Mouse (Mus musculus): ENCODE data around the gene Glyatl3. TPM values are rescaled to one million over a fixed set of nuclear protein-coding genes. Genes with fewer than 3 reads are reported as not detected.

The Glyatl3 gene
- not detected in 2 replicates for polyA plus RNA-seq (2012; rRNA removed)

GRCm38 (mm10) chr17:40914250-40914649, at the start of gene Glyatl3:
Gene Glyatl3, minus strand, starts transcription at chr17:40914350.

DNA sequence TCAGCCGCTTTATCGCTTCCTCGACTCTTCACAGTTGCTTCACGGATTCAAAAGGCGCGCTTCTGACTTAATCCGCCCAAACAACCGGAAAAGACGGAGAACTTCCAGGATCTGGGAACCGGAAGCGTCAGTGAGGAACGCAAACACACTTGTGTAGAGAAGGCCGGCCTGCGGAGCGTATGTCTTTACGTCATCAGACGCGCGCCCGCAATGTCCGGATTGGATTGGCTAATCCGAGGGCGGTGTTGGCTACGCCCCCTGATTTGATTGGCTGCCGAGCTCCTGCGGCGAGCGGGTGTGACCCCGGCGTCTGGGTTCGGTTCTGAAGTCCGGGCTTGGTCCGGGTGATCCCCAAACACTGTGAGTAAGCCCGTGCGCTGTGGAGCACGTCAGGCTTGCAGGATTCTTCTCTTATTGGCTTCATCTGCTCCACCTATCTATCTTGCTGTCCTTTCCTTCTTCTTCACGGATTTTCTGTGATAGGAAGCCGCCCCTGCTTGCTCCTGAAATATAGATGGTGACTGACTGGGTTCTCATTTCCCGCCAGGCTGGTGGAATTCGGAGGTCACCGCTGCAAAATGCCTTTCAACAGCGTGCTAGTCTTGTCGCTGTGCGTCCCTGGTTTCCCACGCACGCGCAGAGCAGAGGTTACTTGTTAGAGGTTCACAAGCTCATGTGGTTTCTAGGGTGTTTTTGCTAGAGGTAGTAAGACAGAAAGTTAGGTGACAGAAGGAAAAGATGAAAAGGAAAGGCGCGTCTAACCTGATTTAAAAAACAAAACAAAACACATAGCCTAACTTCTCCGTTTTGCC, 20.5 kb upstream of the Glyatl3 start, which contains the start of the genes Mut and Cenpq:
Gene Mut (plus strand): TSS at position 266 of the 812 bp plus-strand sequence.
Gene Cenpq (minus strand): TSS at position 628 of the 812 bp plus-strand sequence.

DNA sequence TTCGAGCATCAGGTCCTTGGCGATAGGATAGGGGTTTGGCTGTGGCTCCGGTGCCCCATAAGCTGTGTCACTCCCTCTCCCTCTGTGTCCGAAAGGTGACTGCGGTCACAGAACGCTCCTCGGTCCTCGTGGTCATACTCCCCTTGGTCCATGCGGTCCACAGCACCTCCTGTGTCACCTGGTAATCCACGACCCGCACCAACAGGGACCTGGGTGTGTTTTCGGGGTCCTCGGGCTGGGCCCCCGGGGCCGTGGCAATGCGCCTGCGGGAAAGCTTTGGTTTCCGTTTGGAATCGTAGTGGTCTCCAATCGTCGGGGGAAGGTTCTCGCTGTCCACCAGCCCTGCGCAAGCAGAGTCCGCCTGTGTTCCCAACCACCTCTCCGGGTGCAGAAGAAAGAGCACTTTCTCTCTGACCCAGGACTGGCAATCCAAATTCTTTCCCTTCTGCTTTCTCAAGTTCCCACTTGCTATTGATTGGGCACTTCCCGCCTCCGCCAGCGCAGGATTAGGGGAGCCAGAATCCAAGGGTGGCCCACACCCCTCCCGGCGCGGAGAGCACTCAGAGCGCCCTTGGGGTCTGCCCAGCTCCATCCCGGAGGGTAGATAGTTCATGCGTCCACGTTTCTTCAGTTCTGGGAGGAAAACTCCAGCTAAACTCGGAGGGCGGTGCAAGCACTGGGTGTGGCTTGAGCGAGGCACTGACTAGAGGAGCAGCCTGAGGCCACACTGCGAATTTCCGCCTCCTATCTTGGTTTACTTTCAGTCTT, 34.0 kb downstream of the Glyatl3 start, which contains the start of gene 9130008F23Rik:
Gene 9130008F23Rik (minus strand): TSS at position 636 of the 768 bp plus-strand sequence.

Other genes starting within 250 kb of the Glyatl3 start
- gene Esp1, start 187.2 kb downstream of the Glyatl3 start, polyA plus RNA-seq (2012; rRNA removed), result not detected in 2 replicates
- gene Crisp2, start 107.3 kb downstream of the Glyatl3 start, polyA plus RNA-seq (2012; rRNA removed), result not detected in 2 replicates
- gene Rhag, start 103.2 kb downstream of the Glyatl3 start, polyA plus RNA-seq (2012; rRNA removed), result not detected in 2 replicates
- 2.7 and 3.3 TPM in 2 replicates for gene 9130008F23Rik, start 33.8 kb downstream of the Glyatl3 start, polyA plus RNA-seq (2012; rRNA removed)
- 6.4 and 10.6 TPM in 2 replicates for gene Mut, start 20.3 kb upstream of the Glyatl3 start, polyA plus RNA-seq (2012; rRNA removed)
- gene Cenpq, start 20.7 kb upstream of the Glyatl3 start, polyA plus RNA-seq (2012; rRNA removed), result 0.43 and 0.61 TPM in 2 replicates

Measured in ovary, adult 2 months (tissue).